Mouse (Mus musculus) spleen, postnatal 10 days (tissue): ENCODE measurements around the gene BC024063.
"Not testable (repeated sequence)": the region's sequence is repeated elsewhere in the genome, so short reads cannot be mapped to it uniquely, and the experiment has no call there.

Experiments used
- DNase-seq, 2 experiments: peaks; one replicate each; pipeline ENCODE4 v3.0.0; 2021 to 2022; ENCODE audit warnings: low spot score in 2 of 2

The BC024063 gene

GRCm38 (mm10) chr10:82082728-82083621 is at the start of gene BC024063:
BC024063 (plus strand) TSS chr10:82083353.
- peak; percentile 27 to 56 for DNase-seq

GRCm38 (mm10) chr10:82042191-82042590 is 41.0 kb upstream of the BC024063 start:
- no peak for DNase-seq

- DNase-seq = peak in 1 of 2 experiments; percentile 15
These were observed 36.5 kb upstream of the BC024063 start for GRCm38 (mm10) chr10:82046603-82047002.

- DNase-seq = peak; percentile 77 to 92
These were observed 35.3 kb upstream of the BC024063 start, which contains the start of gene Zfp873 for GRCm38 (mm10) chr10:82047597-82048459. Zfp873 (plus strand) TSS chr10:82048123.

GRCm38 (mm10) chr10:82048460-82048804 is 34.7 kb upstream of the BC024063 start:
- DNase-seq = not testable (repeated sequence)

- DNase-seq = not testable (repeated sequence)
These were observed 444 bp downstream of the BC024063 start for GRCm38 (mm10) chr10:82083622-82083971.

- no peak for DNase-seq
These were observed 34.1 kb downstream of the BC024063 start for GRCm38 (mm10) chr10:82117206-82117605.

GRCm38 (mm10) chr10:82127850-82128401 is 44.8 kb downstream of the BC024063 start, which contains the start of gene AU041133:
AU041133 (plus strand) TSS chr10:82128013.
- peak; percentile 59 to 86 for DNase-seq

GRCm38 (mm10) chr10:82145282-82145681 is 62.1 kb downstream of the BC024063 start:
- DNase-seq = no peak

- DNase-seq = no peak
These were observed 64.4 kb downstream of the BC024063 start for GRCm38 (mm10) chr10:82147571-82147970.
